Mouse (Mus musculus) lung, postnatal 10 days (tissue): Measurements from ENCODE around the gene Anxa8.

Source experiments
- DNase-seq: peaks from one replicate; pipeline ENCODE4 v3.0.0; 2021

Gene Anxa8

DNA sequence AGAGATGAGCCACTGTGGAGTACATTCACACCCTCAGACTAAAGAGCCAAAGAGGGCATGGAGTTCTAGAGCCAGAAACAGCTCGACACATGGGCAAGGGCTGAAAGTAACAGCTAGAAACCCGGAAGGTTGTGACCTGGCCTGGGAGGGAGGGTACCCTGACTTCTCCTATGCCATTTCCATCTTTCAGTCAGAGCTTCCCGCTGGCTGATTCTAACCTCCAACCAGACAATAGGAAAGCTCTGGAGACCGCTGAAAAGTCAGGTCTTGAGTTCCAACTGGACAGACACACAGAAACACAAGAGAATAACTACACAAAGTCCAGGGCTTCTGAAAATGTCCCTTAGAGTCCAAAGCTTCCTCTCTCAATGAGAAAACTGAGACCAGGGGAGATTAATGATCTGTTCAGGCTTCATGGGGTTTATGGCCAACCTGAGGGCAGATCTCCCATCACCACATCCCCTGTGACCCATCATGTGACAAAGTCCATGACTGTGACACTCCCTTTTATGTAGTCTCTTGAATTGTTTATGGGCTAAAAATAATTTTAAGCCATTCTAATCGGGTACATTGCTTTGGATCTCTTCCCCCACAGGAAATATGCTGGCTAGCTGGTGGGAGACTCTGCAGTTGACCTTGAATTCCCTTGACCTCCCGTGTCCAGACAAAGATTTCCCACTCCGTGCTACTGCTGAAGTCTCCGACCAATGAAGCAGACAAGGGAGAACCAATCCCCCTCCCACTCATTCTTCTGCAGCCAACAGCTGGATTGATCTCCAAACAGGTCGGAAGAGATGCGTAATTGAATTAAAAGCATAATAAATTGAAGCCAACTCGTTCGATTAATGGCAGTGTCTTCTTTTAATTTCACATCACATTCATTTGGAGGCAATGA is 34.5 kb downstream of the Anxa8 start:
- no peak for DNase-seq

DNA sequence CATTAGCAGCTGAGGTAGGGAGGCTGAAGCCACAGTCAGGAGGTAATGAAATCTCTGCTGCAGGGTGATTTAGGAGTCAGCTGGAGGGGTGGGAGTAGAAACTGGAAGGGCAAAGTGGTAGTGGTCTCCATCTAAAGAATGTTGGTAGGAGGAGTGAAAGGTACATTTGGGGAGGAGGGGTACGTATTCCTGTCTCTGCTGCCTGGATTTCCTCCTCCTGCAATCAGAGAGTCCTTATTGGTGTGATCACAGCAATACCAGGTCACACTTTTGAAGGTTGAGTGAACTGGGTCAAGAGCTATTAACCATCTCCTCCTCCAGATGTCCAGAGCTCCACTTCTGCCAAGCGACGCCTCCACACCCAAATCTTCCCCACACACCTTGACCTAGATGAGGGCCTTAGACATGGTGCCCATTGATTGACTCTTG is 35.2 kb downstream of the Anxa8 start:
- DNase-seq, result no peak

DNA sequence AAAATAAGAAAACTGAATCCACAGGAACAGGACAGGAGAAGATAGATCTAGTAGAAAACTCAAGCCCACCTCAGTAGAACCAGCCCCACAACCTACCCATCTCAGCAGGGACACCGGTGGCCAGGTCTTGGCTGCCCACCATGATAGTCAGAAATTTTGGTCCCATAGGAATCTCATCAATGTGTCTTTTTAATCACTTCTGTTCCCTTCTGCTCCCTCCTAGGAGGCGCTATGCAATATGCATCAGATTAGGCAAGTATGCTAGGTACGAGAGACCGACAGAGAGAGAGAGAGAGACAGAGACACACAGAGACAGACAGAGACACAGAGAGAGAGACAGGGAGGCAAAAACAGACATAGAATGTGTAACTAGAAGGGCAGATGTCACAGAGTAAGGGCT is 35.9 kb downstream of the Anxa8 start:
- no peak for DNase-seq

DNA sequence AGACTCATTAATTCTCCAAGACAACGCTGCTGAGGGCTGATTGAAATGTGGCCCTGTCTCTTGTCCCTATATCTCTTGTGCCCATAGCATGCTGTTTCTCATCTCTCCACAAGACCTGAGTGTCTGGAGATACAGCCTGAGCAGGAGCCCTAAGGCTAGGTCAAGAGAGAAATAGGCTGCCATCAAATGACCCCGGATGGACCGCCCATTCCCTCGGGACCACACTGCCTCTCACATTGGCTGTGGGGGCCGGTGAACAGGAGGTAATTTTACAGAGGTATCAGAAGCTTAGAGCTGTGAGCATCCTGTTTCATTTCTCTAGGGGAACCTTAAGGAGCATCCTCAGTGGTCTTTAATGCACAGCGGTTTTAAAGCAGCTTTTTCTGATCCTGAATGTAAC is 45.4 kb downstream of the Anxa8 start:
- DNase-seq, result no peak

DNA sequence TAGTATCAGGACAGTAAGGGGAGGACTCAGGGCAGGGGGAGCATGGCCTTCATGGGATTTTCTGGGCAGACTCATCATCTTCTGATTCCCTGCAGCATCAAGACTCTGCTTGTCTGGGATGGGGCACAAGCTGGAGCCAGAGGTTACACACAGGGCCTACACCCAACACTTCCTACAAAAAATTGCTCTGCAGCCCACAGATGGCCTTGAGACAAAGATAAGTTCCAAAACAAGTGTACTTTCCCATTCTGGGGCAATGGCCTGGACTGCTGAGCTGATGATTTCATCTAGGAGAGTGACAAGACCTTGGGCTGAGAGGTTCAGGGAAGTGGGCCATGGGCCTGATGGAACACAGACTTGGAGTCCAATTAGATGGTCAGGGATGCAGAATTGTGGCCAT is 49.6 kb downstream of the Anxa8 start:
- DNase-seq, result no peak

DNA sequence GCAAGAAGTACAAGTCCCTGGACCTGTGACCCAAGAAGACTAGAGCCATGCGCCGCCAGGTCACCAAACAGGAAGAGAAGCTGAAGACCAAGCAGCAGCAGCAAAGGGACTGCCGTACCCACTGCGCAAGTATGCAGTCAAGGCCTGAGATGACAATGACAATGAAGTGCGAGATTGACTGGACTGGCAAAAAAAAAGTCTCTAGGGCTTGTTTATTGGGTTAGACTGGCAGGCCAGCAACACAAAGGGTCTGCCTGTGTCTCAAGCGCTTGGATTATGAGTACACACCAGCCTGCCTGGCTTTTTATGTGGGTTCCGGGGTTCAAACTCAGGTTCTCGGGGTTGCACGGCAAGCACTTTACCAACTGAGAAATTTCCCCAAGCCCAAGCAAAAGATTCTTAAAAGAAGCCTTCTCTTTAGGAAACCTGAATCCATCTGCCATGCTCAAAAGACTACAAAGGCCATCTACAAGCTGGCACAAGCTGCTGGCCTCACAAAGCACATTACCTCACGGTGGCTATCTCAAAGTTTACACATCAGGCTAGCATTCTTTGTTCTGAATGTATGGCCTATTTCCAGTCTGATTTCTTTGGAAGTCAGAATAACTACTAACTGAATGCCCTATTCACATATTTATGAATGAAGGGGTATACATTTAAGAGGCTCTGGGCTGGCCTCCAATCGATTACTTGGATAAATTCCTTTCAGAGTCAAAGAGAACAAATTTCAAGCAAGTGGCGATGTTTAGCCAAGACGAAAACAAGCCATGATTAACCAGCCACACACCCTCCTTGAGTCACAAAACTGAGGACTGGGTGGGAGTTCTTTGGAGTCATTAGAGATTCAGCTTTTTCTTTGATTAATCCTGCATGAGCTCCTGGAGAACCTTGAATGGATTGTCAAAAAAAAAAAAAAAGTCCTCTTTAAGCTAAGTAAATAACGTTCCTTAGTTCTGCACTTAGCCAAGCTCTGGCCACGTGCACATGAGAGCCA is 54.2 kb downstream of the Anxa8 start:
- no peak for DNase-seq

DNA sequence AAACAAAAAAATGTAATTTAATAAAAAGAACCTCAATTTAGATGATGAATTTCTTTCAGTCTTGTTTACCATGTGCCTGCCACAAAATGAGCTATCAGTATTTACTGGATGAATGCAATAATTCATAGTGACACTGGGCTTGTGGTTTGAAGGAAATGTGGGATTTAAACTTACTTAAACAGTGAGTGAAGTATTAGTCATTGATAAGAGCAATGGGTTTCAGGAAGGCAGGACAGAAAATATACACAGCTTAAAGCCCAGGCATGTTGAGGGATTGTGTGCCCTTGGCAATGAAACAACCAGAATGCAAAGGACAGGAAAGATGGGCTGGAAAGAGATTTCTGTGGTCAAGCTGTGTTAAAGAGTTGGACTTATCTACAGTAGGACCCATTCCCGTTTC is 56.5 kb downstream of the Anxa8 start:
- DNase-seq, result no peak

DNA sequence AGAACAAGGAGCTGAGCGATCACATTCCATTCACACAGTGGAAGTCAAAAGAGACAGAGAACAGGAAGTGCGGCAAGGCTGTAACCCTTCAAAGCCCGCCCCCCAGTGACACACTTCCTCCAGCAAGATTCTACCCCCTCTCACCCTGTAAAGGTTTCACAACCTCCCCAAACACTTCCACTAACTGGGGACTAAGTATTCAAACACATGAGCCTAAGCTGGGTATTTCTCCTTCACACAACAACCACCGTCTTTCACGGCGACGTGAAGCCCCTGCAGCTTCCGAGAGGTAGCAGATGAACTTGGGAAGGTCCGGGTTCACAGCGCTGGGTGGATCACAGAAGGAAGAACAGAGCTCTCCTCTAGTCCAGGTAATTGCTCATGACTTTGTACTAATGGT is 57.1 kb downstream of the Anxa8 start:
- no peak for DNase-seq
